Mouse (Mus musculus): ENCODE measurements around the gene Dppa4. TPM values are rescaled to one million over a fixed set of nuclear protein-coding genes. Genes with fewer than 3 reads are reported as not detected.

Dppa4 gene
- total and polyA plus RNA-seq, 2 experiments from 2014 or later = not detected

GRCm38 (mm10) chr16:48259519-48259918, 24.0 kb upstream of the Dppa4 start:
- H3K9me3 ChIP-seq (ENCODE audit: low read length) = no peaks in the 10 kb centered on the region
- no peaks in the 10 kb centered on the region for H3K27me3 ChIP-seq (ENCODE audit: insufficient read depth, low read length)
- H3K9ac ChIP-seq (replicated peaks; ENCODE audit: low read length, poor library complexity, severe bottlenecking) = no peak overlapping the region
- ATAC-seq (ENCODE audit: low FRiP score) (no peak), DNase-seq (ENCODE audit: low spot score) (no peak)
- no peaks in the 10 kb centered on the region for H3K36me3 ChIP-seq (ENCODE audit: insufficient read depth, low read length)
- H3K4me3 ChIP-seq (ENCODE audit: low read depth, low read length) = no peak overlapping the region
- no peak overlapping the region for H3K27ac ChIP-seq (ENCODE audit: low read depth, low read length)
- no peak overlapping the region for H3K4me2 ChIP-seq (ENCODE audit: low read depth, low read length, poor library complexity, severe bottlenecking)
- no peak for TF ChIP-seq CTCF (IDR thresholded peaks at IDR 0.05)
- WGBS = 92% methylated on average over 4 of the region's 4 CpGs
- H3K4me1 ChIP-seq (ENCODE audit: insufficient read depth, low read length) = no peaks in the 10 kb centered on the region

GRCm38 (mm10) chr16:48262901-48263300, 20.6 kb upstream of the Dppa4 start:
- H3K4me3 ChIP-seq (ENCODE audit: low read depth, low read length) = no peak overlapping the region
- H3K4me1 ChIP-seq (ENCODE audit: insufficient read depth, low read length) = no peaks in the 10 kb centered on the region
- no peaks in the 10 kb centered on the region for H3K36me3 ChIP-seq (ENCODE audit: insufficient read depth, low read length)
- no peak overlapping the region for H3K4me2 ChIP-seq (ENCODE audit: low read depth, low read length, poor library complexity, severe bottlenecking)
- H3K27me3 ChIP-seq (ENCODE audit: insufficient read depth, low read length) = no peaks in the 10 kb centered on the region
- H3K27ac ChIP-seq (ENCODE audit: low read depth, low read length) = no peak overlapping the region
- H3K9me3 ChIP-seq (ENCODE audit: low read length) = no peaks in the 10 kb centered on the region
- ATAC-seq (ENCODE audit: low FRiP score) (no peak), DNase-seq (ENCODE audit: low spot score) (no peak)
- H3K9ac ChIP-seq (replicated peaks; ENCODE audit: low read length, poor library complexity, severe bottlenecking) = no peak overlapping the region
- WGBS = 81% methylated on average over 1 of the region's 1 CpGs
- TF ChIP-seq CTCF (IDR thresholded peaks at IDR 0.05) = no peak

- H3K9ac ChIP-seq (replicated peaks; ENCODE audit: low read length, poor library complexity, severe bottlenecking) = no peak overlapping the region
- no peak for DNase-seq (ENCODE audit: low spot score)
- no peaks in the 10 kb centered on the region for H3K27me3 ChIP-seq (ENCODE audit: insufficient read depth, low read length)
- no peak for TF ChIP-seq CTCF (IDR thresholded peaks at IDR 0.05)
- no peaks in the 10 kb centered on the region for H3K36me3 ChIP-seq (ENCODE audit: insufficient read depth, low read length)
- H3K4me3 ChIP-seq (ENCODE audit: low read depth, low read length) = no peak overlapping the region
- no peaks in the 10 kb centered on the region for H3K4me1 ChIP-seq (ENCODE audit: insufficient read depth, low read length)
- no peaks in the 10 kb centered on the region for H3K9me3 ChIP-seq (ENCODE audit: low read length)
- no peak overlapping the region for H3K27ac ChIP-seq (ENCODE audit: low read depth, low read length)
- 90% methylated on average over 4 of the region's 4 CpGs for WGBS
- H3K4me2 ChIP-seq (ENCODE audit: low read depth, low read length, poor library complexity, severe bottlenecking) = no peak overlapping the region
- ATAC-seq (ENCODE audit: low FRiP score) = no peak
Measured at GRCm38 (mm10) chr16:48265856-48266255, 17.7 kb upstream of the Dppa4 start.

- Histone ChIP-seq H3K27ac (ENCODE audit: low read depth, low read length) (no peak overlapping the region), H3K4me3 (ENCODE audit: low read depth, low read length) (no peak overlapping the region), H3K4me1 (ENCODE audit: insufficient read depth, low read length) (no peaks in the 10 kb centered on the region), H3K9me3 (ENCODE audit: low read length) (no peaks in the 10 kb centered on the region), H3K4me2 (ENCODE audit: low read depth, low read length, poor library complexity, severe bottlenecking) (no peak overlapping the region), H3K9ac (replicated peaks; ENCODE audit: low read length, poor library complexity, severe bottlenecking) (no peak overlapping the region), H3K27me3 (ENCODE audit: insufficient read depth, low read length) (no peaks in the 10 kb centered on the region), H3K36me3 (ENCODE audit: insufficient read depth, low read length) (no peaks in the 10 kb centered on the region)
- TF ChIP-seq CTCF (IDR thresholded peaks at IDR 0.05) = no peak
- ATAC-seq (ENCODE audit: low FRiP score) = no peak
- no peak for DNase-seq (ENCODE audit: low spot score)
- 72% methylated on average over 4 of the region's 4 CpGs for WGBS
Measured at GRCm38 (mm10) chr16:48276940-48277339, 6.6 kb upstream of the Dppa4 start.

- H3K4me2 ChIP-seq (ENCODE audit: low read depth, low read length, poor library complexity, severe bottlenecking) = no peak overlapping the region
- no peaks in the 10 kb centered on the region for H3K9me3 ChIP-seq (ENCODE audit: low read length)
- H3K9ac ChIP-seq (replicated peaks; ENCODE audit: low read length, poor library complexity, severe bottlenecking) = no peak overlapping the region
- no peak overlapping the region for H3K4me3 ChIP-seq (ENCODE audit: low read depth, low read length)
- 94% methylated on average over 4 of the region's 4 CpGs for WGBS
- DNase-seq (ENCODE audit: low spot score) (no peak), ATAC-seq (ENCODE audit: low FRiP score) (no peak)
- no peaks in the 10 kb centered on the region for H3K36me3 ChIP-seq (ENCODE audit: insufficient read depth, low read length)
- no peaks in the 10 kb centered on the region for H3K27me3 ChIP-seq (ENCODE audit: insufficient read depth, low read length)
- TF ChIP-seq CTCF (IDR thresholded peaks at IDR 0.05) = no peak
- no peaks in the 10 kb centered on the region for H3K4me1 ChIP-seq (ENCODE audit: insufficient read depth, low read length)
- H3K27ac ChIP-seq (ENCODE audit: low read depth, low read length) = no peak overlapping the region
Measured at GRCm38 (mm10) chr16:48280883-48281282, 2.6 kb upstream of the Dppa4 start.

- Histone ChIP-seq H3K27ac (ENCODE audit: low read depth, low read length) (no peak overlapping the region), H3K9ac (replicated peaks; ENCODE audit: low read length, poor library complexity, severe bottlenecking) (no peak overlapping the region), H3K27me3 (ENCODE audit: insufficient read depth, low read length) (no peaks in the 10 kb centered on the region), H3K4me3 (ENCODE audit: low read depth, low read length) (no peak overlapping the region), H3K4me2 (ENCODE audit: low read depth, low read length, poor library complexity, severe bottlenecking) (no peak overlapping the region), H3K9me3 (ENCODE audit: low read length) (no peaks in the 10 kb centered on the region), H3K36me3 (ENCODE audit: insufficient read depth, low read length) (no peaks in the 10 kb centered on the region), H3K4me1 (ENCODE audit: insufficient read depth, low read length) (no peaks in the 10 kb centered on the region)
- no peak for TF ChIP-seq CTCF (IDR thresholded peaks at IDR 0.05)
- 55% methylated on average over 1 of the region's 1 CpGs for WGBS
- DNase-seq (ENCODE audit: low spot score) (no peak), ATAC-seq (ENCODE audit: low FRiP score) (no peak)
Measured at GRCm38 (mm10) chr16:48282801-48283200, 732 bp upstream of the Dppa4 start.
